Mouse (Mus musculus) urinary bladder, postnatal 25 days (tissue): ENCODE measurements at regions not wholly inside any gene's neighbourhood (a gene's known extent, or its start where the extent isn't known, plus 50 kb on each side); places are given as distances from the start of the nearest gene placed in this dataset.
"Not testable (repeated sequence)": the region's sequence is repeated elsewhere in the genome, so short reads cannot be mapped to it uniquely, and the experiment has no call there.

ENCODE experiments used
- DNase-seq: peaks from one replicate; pipeline ENCODE4 v3.0.0; 2022; ENCODE audit warnings: low spot score

GRCm38 (mm10) chr5:148704769-148705168 is 152.2 kb upstream of the Ubl3 start:
- no peak for DNase-seq

GRCm38 (mm10) chr5:148701859-148702258 is 149.3 kb upstream of the Ubl3 start:
- DNase-seq: no peak

GRCm38 (mm10) chr5:148701001-148701400 is 148.4 kb upstream of the Ubl3 start:
- no peak for DNase-seq

- no peak for DNase-seq
Measured at GRCm38 (mm10) chr5:148700240-148700639, 147.7 kb upstream of the Ubl3 start.

- no peak for DNase-seq
Measured at GRCm38 (mm10) chr5:148697631-148698368, 145.2 kb upstream of the Ubl3 start.

GRCm38 (mm10) chr5:148694352-148694751 is 141.8 kb upstream of the Ubl3 start:
- no peak for DNase-seq

- DNase-seq: no peak
Measured at GRCm38 (mm10) chr5:148691486-148691885, 138.9 kb upstream of the Ubl3 start.

- DNase-seq: no peak
Measured at GRCm38 (mm10) chr5:148690823-148691197, 138.2 kb upstream of the Ubl3 start.

- no peak for DNase-seq
Measured at GRCm38 (mm10) chr5:148690158-148690822, 137.7 kb upstream of the Ubl3 start.

- no peak for DNase-seq
Measured at GRCm38 (mm10) chr5:148689297-148689696, 136.7 kb upstream of the Ubl3 start.

- no peak for DNase-seq
Measured at GRCm38 (mm10) chr5:148688501-148688900, 135.9 kb upstream of the Ubl3 start.

GRCm38 (mm10) chr5:148687827-148688226 is 135.2 kb upstream of the Ubl3 start:
- DNase-seq: no peak

- DNase-seq: no peak
Measured at GRCm38 (mm10) chr5:148684216-148684615, 131.6 kb upstream of the Ubl3 start.

- no peak for DNase-seq
Measured at GRCm38 (mm10) chr5:148682553-148682952, 130.0 kb upstream of the Ubl3 start.

- DNase-seq: no peak
Measured at GRCm38 (mm10) chr5:148680341-148680740, 127.8 kb upstream of the Ubl3 start.

GRCm38 (mm10) chr5:148679586-148679985 is 127.0 kb upstream of the Ubl3 start:
- DNase-seq: no peak

- DNase-seq: not testable (repeated sequence)
Measured at GRCm38 (mm10) chr5:148678285-148678937, 125.8 kb upstream of the Ubl3 start.

- no peak for DNase-seq
Measured at GRCm38 (mm10) chr5:148674281-148674680, 121.7 kb upstream of the Ubl3 start.

- no peak for DNase-seq
Measured at GRCm38 (mm10) chr5:148662281-148662741, 109.7 kb upstream of the Ubl3 start.

- no peak for DNase-seq
Measured at GRCm38 (mm10) chr5:148661120-148661519, 108.5 kb upstream of the Ubl3 start.

GRCm38 (mm10) chr5:148657936-148658640 is 105.5 kb upstream of the Ubl3 start:
- no peak for DNase-seq

GRCm38 (mm10) chr5:148652525-148653243 is 100.1 kb upstream of the Ubl3 start:
- no peak for DNase-seq
